Mouse (Mus musculus): ENCODE measurements around the gene Zfp853. TPM values are rescaled to one million over a fixed set of nuclear protein-coding genes. Genes with fewer than 3 reads are reported as not detected.

The Zfp853 gene
- total RNA-seq, 2 experiments from 2014 or later, result not detected

DNA sequence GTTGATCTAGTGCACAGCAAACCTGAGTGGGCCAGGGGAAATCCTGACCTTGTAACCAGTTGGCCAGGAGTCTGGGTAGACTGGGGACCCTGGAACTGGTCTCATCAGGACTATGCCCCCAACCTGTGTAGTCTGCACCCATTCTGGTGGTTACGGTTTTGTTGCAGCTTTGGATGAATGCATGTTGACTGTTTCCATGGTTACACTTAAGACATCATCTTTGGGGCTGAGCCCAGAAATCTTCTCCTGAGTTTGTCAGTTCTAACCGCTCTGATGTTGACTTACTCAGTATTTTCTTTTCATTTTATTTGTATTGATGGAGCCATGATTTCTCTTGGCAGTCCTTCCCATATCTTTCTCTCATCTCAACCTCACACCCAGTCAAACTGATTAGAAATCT is 1.9 kb upstream of the Zfp853 start:
- ATAC-seq (replicated peaks; ENCODE audit: poor library complexity, severe bottlenecking), result no peak

- no peak for ATAC-seq (replicated peaks; ENCODE audit: poor library complexity, severe bottlenecking)
These were observed 1.4 kb upstream of the Zfp853 start for GRCm38 (mm10) chr5:143294862-143295261.

DNA sequence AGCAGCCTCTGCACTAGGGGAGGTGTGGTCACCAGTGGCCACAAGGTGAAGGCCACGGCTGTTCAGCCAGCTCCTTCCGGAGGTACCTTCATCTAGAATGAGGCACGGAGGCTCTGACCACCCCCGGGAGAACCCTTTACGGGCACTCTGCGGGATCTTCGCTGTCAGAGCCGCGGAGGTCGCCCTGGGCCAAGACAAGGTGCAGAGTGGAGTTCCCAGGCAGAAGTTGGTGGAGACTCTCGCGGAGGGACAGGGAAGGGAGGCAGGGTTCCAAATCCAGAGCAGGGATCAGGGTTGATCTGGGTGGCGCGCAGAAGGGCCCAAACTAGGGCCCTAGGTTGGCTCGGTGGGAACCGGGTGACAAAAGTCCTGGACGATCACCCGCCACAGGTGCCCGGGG is 544 bp downstream of the Zfp853 start:
- no peak for ATAC-seq (replicated peaks; ENCODE audit: poor library complexity, severe bottlenecking)

DNA sequence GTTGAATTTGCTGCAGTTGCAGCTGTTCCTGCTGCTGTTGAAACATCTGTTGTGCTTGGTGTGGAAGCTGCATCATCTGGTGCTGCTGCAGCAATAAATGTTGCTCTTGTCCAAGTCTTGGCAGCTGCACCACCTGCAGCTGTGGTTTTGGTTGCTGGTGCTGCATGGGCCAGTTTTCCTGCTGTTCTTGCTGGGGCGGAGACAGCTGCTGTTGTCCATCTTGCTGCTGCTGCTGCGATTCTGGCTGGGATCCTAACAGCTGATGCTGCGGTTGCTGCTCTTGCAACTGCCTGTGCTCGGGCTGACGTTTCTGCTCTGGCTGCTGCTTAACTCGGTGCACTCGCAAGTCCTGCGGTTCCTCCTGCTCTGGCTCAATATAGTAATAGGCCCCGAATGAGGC is 4.1 kb downstream of the Zfp853 start:
- no peak for ATAC-seq (replicated peaks; ENCODE audit: poor library complexity, severe bottlenecking)

DNA sequence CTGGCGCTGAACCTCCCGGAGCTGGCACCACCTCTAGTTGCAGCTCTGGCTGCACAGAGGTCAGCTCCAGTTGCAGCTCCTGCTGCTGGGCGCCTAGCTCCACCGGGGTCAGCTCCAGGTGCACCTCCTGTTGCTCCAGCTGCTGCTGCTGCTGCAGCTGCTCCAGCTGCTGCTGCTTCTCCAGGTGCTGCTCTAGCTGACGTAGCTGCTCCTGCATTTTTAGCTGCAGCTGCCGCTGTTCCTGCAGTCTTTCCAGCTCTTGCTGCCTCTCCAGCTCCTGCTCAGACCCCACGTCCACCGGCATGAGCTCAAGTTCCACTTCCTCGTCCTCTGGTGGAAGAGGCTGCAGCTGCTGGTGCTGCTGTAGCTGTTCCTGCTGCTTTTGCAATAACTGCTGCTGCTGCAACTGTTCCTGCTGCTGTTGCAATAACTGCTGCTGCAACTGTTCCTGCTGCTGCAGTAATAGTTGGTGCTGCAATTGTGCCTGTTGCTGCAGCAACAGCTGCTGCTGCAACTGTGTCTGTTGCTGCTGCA is 5.0 kb downstream of the Zfp853 start:
- ATAC-seq (replicated peaks; ENCODE audit: poor library complexity, severe bottlenecking), result peak; percentile 69

GRCm38 (mm10) chr5:143287774-143288328 is 5.6 kb downstream of the Zfp853 start:
- ATAC-seq (replicated peaks; ENCODE audit: poor library complexity, severe bottlenecking), result peak; percentile 66

DNA sequence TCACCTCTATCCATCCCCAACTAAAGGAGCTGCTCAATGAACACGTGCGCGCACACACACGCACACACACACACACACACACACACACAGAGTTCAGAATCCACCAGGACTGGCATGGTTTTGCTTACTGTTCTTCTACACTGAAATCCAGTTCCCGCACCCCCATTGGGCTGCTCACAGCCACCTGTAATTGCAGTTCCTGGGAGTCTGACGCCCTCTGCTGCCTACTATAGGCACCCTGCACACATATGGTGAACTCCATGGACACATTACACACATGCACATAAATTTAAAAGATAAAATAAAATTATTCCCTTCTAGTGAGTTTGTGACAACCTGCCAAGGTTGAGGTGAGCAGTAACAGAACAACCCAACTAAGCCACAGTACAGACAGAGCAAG is 8.7 kb downstream of the Zfp853 start:
- ATAC-seq (replicated peaks; ENCODE audit: poor library complexity, severe bottlenecking), result no peak

- no peak for ATAC-seq (replicated peaks; ENCODE audit: poor library complexity, severe bottlenecking)
These were observed 14.2 kb downstream of the Zfp853 start for GRCm38 (mm10) chr5:143279247-143279646.

DNA sequence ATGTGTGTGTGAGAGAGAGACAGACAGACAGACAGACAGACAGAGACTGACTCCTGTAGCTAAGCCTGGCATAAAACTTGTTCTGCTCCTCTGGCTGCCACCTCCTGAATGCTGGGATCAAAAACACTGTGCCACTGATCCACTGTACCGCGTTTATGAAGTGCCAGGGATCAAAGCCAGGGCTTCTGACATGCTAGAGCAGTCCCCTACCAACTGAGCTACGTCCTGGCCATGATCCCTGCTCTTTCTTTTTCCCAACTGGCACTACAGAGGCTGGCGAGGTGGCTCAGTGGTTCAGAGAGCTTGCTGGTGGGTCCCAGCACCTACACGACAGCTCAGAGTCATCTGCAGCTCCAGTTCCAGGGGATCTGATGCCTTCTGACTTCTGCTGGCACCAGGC is 17.7 kb downstream of the Zfp853 start:
- no peak for ATAC-seq (replicated peaks; ENCODE audit: poor library complexity, severe bottlenecking)

DNA sequence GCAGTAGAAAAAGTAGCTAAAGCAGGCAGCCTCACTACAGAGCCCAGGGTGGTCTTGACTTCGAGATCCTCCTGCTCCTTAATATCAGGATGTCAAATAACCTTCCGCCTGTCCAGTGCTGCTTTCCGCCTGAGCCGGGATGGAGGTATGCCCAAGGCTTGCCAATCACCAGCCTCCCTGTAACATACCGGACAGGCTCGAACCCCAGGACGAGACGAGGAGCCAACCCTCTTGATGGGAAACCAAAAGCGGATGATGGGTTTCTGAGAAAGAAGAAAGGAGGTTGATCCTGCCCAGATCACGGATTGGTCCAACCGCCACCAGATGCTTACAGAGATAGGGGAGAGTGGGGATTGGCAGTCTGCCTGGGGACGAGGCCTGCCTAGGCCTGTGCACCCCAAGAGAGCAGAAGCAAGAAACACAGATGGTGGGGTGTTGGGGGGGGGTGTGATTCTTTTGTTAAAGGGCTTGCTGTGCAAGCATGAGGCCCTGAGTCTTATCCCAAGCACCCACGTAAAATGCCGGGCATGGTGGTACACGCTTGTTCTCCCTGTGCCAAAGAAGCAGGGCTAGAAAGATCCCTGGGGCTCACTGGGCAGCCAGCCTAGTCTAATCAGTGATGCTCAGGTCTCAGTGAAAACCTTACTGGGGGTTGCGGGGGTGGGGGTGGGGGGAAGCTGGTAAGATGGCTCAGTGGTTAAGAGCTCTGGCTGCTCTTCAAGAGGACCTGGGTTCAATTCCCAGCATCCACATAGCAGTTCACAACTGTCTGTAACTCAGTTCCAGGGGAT is 20.7 kb downstream of the Zfp853 start:
- ATAC-seq (replicated peaks; ENCODE audit: poor library complexity, severe bottlenecking), result peak; percentile 17; the same call in 1 of the 2 replicates

DNA sequence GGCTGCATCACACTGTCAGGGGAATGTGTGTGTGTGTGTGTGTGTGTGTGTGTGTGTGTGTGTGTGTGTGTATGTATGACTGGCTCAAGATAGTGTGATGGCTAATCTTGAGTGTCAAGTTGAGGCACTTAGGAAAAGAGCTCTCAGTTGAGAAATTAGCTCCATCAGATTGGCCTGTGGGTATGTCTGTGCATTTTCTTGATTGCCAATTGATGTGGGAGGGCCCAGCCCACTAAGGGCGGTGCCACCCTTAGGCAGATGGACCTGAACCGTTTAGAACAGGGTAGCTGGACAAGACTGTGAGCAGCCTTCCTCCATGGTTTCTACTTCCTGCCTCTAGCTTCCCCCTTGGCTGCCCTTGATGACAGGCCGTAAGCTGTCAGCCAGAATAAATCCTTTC is 21.3 kb downstream of the Zfp853 start:
- ATAC-seq (replicated peaks; ENCODE audit: poor library complexity, severe bottlenecking), result peak; percentile 41

GRCm38 (mm10) chr5:143271642-143272041 is 21.8 kb downstream of the Zfp853 start:
- no peak for ATAC-seq (replicated peaks; ENCODE audit: poor library complexity, severe bottlenecking)

GRCm38 (mm10) chr5:143270151-143270519 is 23.3 kb downstream of the Zfp853 start:
- 0 out of 2 replicates have a peak, but pooled peaks have one; percentile 1 for ATAC-seq (replicated peaks; ENCODE audit: poor library complexity, severe bottlenecking)

DNA sequence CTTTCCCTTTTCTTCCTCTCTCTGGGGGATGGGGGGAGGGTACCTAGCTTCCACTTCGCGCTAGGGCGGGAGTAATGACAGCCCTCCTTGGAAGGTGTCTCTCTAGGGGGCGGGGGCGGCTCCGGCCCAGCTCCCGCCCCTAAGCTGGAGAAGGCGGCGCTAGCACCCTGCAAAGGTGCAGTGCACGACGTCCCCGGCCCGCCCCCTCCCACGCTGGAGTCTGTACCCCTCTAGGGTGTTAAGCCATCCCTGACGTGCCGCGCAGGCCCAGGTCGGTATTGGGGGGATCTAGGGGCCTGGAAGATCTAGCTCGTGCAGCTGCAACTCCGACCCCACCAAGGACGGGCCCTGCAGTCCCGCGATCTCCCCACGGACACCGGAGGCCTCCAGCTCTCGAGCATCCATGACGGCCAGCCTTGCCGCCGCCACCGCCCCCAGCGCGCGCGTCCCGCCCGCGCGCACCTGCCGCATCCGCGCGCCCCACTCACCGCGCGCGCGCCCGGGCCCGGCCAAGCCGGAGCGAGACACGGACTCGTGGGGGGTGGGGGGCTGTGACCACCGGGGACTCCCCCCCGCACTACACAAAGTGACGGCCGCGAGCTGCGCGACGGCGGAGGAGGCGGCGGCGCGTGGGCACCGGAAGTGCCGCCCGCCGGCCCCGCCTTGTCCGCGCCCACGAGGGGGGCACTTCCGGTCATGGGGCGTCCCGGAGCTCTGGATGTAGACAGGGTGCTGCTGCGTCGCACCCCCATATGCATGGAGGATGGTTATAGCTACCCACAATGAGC is 23.9 kb downstream of the Zfp853 start, which contains the start of gene Zfp316:
Gene Zfp316, minus strand, starts transcription at position 660 of the 788 bp plus-strand sequence.
- peak; percentile 75 for ATAC-seq (replicated peaks; ENCODE audit: poor library complexity, severe bottlenecking)

- no peak for ATAC-seq (replicated peaks; ENCODE audit: poor library complexity, severe bottlenecking)
These were observed 24.4 kb downstream of the Zfp853 start for GRCm38 (mm10) chr5:143268985-143269362.

- ATAC-seq (replicated peaks; ENCODE audit: poor library complexity, severe bottlenecking), result no peak
These were observed 26.6 kb downstream of the Zfp853 start for GRCm38 (mm10) chr5:143266794-143267193.

DNA sequence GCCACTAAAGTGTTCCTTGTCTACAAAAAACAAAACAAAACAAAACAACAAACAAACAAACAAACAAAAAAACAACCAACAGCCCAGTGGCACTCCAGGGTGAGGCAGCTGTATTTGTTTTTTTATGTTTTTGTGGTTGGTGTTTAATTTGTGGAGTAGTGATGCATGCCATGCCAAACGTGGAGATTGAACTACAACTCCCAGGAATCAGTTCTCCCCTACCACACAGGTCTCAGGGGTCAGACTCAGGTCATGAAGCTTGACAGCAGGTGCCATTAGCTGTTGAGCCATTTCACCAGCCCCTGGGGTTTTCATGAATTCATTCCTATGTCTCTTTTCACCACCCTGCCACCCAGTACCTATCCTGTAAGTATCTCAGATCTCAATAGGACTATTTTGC is 28.0 kb downstream of the Zfp853 start:
- ATAC-seq (replicated peaks; ENCODE audit: poor library complexity, severe bottlenecking), result no peak

DNA sequence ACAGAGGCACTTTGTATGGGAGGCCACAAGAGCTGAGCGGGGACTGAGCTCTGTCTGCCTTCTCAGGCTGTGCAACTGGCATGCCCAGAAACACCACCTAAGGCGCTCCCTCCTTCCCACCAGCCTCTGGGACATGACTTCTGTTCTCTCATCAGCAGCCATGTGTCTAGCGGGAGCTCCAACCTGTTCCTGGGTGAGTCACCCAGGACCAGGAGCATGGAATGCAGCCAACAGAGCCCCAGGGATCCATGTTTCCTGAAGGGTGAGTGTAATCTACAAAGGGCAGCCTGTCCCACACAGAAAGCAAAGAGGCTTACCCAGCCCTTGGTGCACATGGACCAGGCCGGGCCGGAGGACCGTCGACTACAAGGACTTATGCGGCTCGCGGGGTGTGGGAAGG is 28.7 kb downstream of the Zfp853 start:
- no peak for ATAC-seq (replicated peaks; ENCODE audit: poor library complexity, severe bottlenecking)

- no peak for ATAC-seq (replicated peaks; ENCODE audit: poor library complexity, severe bottlenecking)
These were observed 31.8 kb downstream of the Zfp853 start for GRCm38 (mm10) chr5:143261636-143262035.

DNA sequence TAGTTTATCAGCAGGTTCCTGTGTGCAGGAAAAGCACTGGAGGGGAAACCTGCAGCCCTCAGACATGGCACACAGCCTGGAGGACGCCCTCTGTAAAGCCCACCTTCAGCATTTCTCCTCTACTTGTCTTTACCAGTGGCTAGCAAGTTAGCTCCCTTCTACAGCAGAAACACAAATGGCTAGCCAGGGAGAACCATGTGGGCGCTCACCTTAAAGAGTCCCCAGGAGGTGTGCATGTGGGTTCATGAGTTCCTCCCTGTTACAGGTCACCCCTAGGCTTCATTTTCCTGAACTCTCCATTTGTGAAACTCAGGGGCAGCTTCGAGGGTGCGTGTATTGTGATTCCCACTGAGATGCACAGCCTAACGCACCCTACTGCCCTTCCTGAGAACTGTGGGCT is 37.6 kb downstream of the Zfp853 start:
- no peak for ATAC-seq (replicated peaks; ENCODE audit: poor library complexity, severe bottlenecking)

GRCm38 (mm10) chr5:143255131-143255519 is 38.3 kb downstream of the Zfp853 start:
- peak; percentile 6; the same call in 1 of the 2 replicates for ATAC-seq (replicated peaks; ENCODE audit: poor library complexity, severe bottlenecking)
